Mouse (Mus musculus) liver, embryonic 16.5 days (tissue): ENCODE results near the gene Grk6. TPM values are rescaled to one million over a fixed set of nuclear protein-coding genes. Genes with fewer than 3 reads are reported as not detected.

Source experiments
- ATAC-seq: fragments of 200-750 bp; cut with Nextera tagmentation; 2 replicates; pipeline ENCODE4 v1.8.0; 2017; ENCODE audit warnings: low read depth, mild to moderate bottlenecking, moderate number of reproducible peaks, moderate library complexity
- H3K27ac ChIP-seq: fragments of 300-500 bp; sonication (generic); 2 replicates; pipeline ENCODE4 v1.5.1; 2014; ENCODE audit warnings: mild to moderate bottlenecking, low read length
- H3K27me3 ChIP-seq: fragments of 300-500 bp; sonication (generic); 2 replicates; pipeline ENCODE4 v1.6.1; 2014; ENCODE audit warnings: low read depth, low read length, mixed read lengths; ENCODE audit not compliant: control insufficient read depth, insufficient read depth
- H3K36me3 ChIP-seq: fragments of 300-500 bp; sonication (generic); 2 replicates; pipeline ENCODE4 v1.6.1; 2014; ENCODE audit warnings: mild to moderate bottlenecking; ENCODE audit not compliant: control insufficient read depth, insufficient read depth
- H3K4me1 ChIP-seq: fragments of 300-500 bp; sonication (generic); 2 replicates; pipeline ENCODE4 v1.6.1; 2014; ENCODE audit warnings: low read depth, low read length, mixed read lengths; ENCODE audit not compliant: control insufficient read depth
- H3K4me2 ChIP-seq: fragments of 300-500 bp; sonication (generic); 2 replicates; pipeline ENCODE4 v1.6.1; 2014; ENCODE audit warnings: low read depth, low read length, mixed read lengths
- H3K4me3 ChIP-seq: fragments of 300-500 bp; sonication (generic); 2 replicates; pipeline ENCODE4 v1.5.1; 2014; ENCODE audit warnings: low read depth, mild to moderate bottlenecking, low read length
- H3K9ac ChIP-seq: fragments of 300-500 bp; sonication (generic); 2 replicates; pipeline ENCODE4 v1.6.1; 2014; ENCODE audit warnings: low read depth, low read length
- H3K9me3 ChIP-seq: fragments of 300-500 bp; sonication (generic); replicated peaks from 2 replicates; pipeline ENCODE4 v1.6.1; 2016; ENCODE audit warnings: low read length; ENCODE audit not compliant: control insufficient read depth
- WGBS: fragments of 180-500 bp; shearing (Covaris S2); extraction: QIAGEN DNeasy Blood & Tissue Kit; methylation state at CpG from one replicate; pipeline ENCODE4 v1.1.7; 2014; ENCODE audit not compliant: insufficient replicate concordance; 5-methylcytosine and 5-hydroxymethylcytosine counted together
- polyA plus RNA-seq: library from polyadenylated mRNA; unstranded; fragments of >200 nt; fragmentation: Nextera tagmentation; extraction: Ambion mirVana; gene quantifications from 2 replicates; pipeline ENCODE4 v1.2.1, GENCODE M21; 2015

The Grk6 gene
- polyA plus RNA-seq, 1 experiment from 2014 or later: 12.1 TPM

GRCm38 (mm10) chr13:55443799-55444285, 1.0 kb upstream of the Grk6 start:
- peak overlapping the region; percentile 84 for H3K4me3 ChIP-seq
- H3K9ac ChIP-seq: peak overlapping the region; percentile 66; the same call in 1 of the 2 replicates
- peak overlapping the region; percentile 97; the same call in 1 of the 2 replicates for H3K27ac ChIP-seq
- 31% methylated on average over 9 of the region's 9 CpGs for WGBS
- ATAC-seq: no peak
- H3K9me3 ChIP-seq: no peaks in the 10 kb centered on the region
- peak overlapping the region; percentile 89 for H3K4me2 ChIP-seq
- H3K4me1 ChIP-seq: peaks cover 41% of the 10 kb centered on the region
- H3K36me3 ChIP-seq: no peaks in the 10 kb centered on the region
- H3K27me3 ChIP-seq: no peaks in the 10 kb centered on the region

DNA sequence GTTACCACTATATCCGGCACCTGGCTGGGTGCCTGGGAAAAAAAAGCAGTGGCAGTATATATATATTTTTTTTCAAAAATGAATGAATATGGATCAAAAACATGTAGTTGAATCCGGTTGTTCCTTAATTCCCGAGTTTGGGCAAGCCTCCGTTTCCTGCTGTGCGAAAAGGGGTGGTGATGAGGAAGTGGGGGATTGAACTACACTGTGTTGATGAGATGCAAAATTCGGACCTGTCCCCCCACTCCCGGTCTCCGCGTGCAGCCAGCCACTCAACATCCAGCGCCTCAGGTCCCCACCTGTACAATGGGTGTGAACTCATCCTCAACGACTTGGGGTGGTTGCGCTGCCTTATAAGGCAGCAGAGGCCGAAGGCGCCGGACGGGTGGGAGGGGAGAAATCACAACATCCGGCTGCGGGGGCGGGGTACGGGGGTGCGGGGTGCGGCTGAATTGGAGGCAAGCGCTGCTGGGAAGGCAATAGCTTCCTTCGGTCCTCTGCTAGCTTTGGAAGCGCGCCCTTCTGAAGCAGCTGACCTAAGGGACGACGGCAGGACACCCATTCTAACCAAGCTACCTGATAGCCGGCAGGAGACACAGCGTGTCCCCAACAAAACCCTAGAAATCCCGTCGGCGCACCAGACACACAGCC, 461 bp upstream of the Grk6 start:
- peak; percentile 38 for ATAC-seq
- no peaks in the 10 kb centered on the region for H3K9me3 ChIP-seq
- peak overlapping the region; percentile 84 for H3K4me3 ChIP-seq
- H3K27me3 ChIP-seq: no peaks in the 10 kb centered on the region
- H3K9ac ChIP-seq: peak overlapping the region; percentile 66
- peak overlapping the region; percentile 97 for H3K27ac ChIP-seq
- no peaks in the 10 kb centered on the region for H3K36me3 ChIP-seq
- H3K4me1 ChIP-seq: peaks cover 46% of the 10 kb centered on the region
- under 1% methylated on average over 33 of the region's 33 CpGs for WGBS
- H3K4me2 ChIP-seq: peak overlapping the region; percentile 89

DNA sequence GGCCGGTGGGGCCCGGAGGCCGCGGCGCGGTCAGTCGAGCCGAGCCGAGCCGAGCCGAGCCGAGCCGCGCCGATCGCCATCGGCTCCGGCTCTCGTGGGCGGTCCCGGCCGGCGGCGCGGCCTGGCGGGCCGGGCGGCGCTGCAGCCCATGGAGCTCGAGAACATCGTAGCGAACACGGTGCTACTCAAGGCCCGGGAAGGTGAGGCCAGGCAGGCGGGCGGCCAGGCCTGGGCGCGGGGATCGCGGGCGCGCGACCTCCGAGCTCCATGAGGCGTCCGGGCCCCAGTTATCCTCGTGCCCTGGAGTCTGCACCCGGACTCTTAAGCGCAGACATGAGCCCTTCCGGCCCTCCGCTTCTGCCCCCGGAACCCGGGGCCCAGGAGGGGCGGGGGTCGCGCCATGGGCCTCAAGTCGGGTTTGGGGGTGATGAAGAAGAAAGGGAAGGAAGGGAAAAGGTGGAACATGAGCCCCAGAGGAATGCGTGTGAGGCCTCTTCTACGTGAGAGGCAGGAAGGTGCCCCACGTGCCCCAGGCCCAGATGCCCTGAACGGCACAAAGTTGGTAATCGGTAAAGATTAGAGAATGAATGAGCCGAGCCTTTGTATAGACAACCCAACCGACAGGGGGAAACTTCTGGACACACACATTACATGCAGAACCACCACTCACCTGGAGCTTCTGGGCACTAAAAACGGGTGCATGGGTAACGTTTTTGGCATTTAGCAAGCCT, 654 bp downstream of the Grk6 start:
- H3K4me2 ChIP-seq: peak overlapping the region; percentile 89
- no peaks in the 10 kb centered on the region for H3K27me3 ChIP-seq
- H3K36me3 ChIP-seq: peaks cover 5% of the 10 kb centered on the region; the same call in 1 of the 2 replicates
- no peaks in the 10 kb centered on the region for H3K9me3 ChIP-seq
- peak overlapping the region; percentile 84 for H3K4me3 ChIP-seq
- H3K9ac ChIP-seq: peak overlapping the region; percentile 94
- H3K4me1 ChIP-seq: peaks cover 53% of the 10 kb centered on the region
- under 1% methylated on average over 64 of the region's 66 CpGs for WGBS
- ATAC-seq: no peak
- peak overlapping the region; percentile 97 for H3K27ac ChIP-seq

DNA sequence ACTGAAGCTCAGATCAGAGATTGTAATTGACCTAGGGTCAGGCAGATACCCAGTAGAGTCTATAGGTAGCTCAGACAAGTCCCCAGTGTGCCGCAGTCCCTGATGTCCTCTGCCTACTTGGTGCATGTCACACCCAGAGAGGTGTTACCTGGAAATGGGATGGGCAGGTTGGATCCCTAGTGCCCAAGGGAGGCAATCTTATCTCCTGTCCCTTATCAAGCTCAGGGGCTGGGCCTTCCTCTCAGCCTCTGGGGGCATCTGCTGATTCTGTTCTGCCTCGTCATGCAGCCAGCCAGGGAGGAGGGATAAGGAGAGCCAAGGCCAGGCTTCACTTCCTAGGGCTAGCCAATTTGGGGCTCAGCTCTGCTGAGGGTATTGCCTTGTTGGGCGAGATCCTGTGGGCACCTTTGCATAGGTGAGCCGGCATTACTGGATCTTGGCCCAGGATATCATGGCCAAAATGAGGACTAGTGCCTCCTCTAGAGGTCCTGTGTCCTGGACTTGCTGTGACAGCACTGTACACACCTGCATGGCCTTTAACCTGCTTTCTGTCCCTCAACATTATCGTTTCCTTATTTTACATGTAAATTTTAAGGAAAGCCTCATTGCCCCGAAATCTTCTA, 1.7 kb downstream of the Grk6 start:
- WGBS: 48% methylated on average over 6 of the region's 6 CpGs
- Histone ChIP-seq H3K4me1 (peaks cover 53% of the 10 kb centered on the region), H3K27me3 (no peaks in the 10 kb centered on the region), H3K9ac (peak overlapping the region; percentile 94), H3K9me3 (no peaks in the 10 kb centered on the region), H3K27ac (peak overlapping the region; percentile 97), H3K36me3 (peaks cover 15% of the 10 kb centered on the region), H3K4me2 (peak overlapping the region; percentile 89), H3K4me3 (peak overlapping the region; percentile 84)
- ATAC-seq: peak; percentile 37

- Histone ChIP-seq H3K9ac (peak overlapping the region; percentile 94), H3K4me2 (peak overlapping the region; percentile 89), H3K27ac (peak overlapping the region; percentile 97), H3K9me3 (no peaks in the 10 kb centered on the region), H3K4me1 (peaks cover 53% of the 10 kb centered on the region), H3K36me3 (peaks cover 25% of the 10 kb centered on the region), H3K4me3 (peak overlapping the region; percentile 84), H3K27me3 (no peaks in the 10 kb centered on the region)
- ATAC-seq: no peak
- WGBS: 17% methylated on average over 3 of the region's 3 CpGs
These were observed 2.7 kb downstream of the Grk6 start for GRCm38 (mm10) chr13:55447543-55447943.

DNA sequence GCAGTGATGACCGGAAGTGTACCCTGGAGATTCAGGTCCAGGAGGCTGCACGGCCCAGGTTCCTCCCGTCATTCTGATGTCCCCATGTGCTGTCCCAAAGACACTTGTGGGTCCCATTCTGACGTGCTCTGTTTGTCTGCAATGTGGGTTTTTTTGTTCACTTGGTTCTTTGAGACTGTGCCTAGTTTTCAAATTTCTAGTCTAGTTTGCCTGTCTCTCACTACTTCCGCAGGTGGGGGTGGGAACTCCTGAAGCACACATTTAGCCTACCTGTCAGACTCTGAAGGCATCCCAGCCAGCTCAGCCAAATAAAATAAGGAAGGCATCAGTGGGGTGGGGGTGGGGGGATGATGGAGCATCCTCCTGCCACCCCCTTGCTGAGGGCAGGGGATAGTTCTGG, 3.3 kb downstream of the Grk6 start:
- 0 out of 2 replicates have a peak overlapping the region, but pooled peaks have one; percentile 0 for H3K4me2 ChIP-seq
- no peaks in the 10 kb centered on the region for H3K9me3 ChIP-seq
- no peaks in the 10 kb centered on the region for H3K27me3 ChIP-seq
- H3K36me3 ChIP-seq: peaks cover 31% of the 10 kb centered on the region
- no peak overlapping the region for H3K4me3 ChIP-seq
- no peak overlapping the region for H3K27ac ChIP-seq
- ATAC-seq: no peak
- no peak overlapping the region for H3K9ac ChIP-seq
- H3K4me1 ChIP-seq: peaks cover 53% of the 10 kb centered on the region
- 80% methylated on average over 5 of the region's 5 CpGs for WGBS

- WGBS: 80% methylated on average over 9 of the region's 9 CpGs
- Histone ChIP-seq H3K36me3 (peaks cover 38% of the 10 kb centered on the region), H3K27ac (peak overlapping the region; percentile 35; the same call in 1 of the 2 replicates), H3K27me3 (no peaks in the 10 kb centered on the region), H3K4me2 (peak overlapping the region; percentile 15; the same call in 1 of the 2 replicates), H3K4me1 (peaks cover 45% of the 10 kb centered on the region), H3K4me3 (no peak overlapping the region), H3K9ac (no peak overlapping the region), H3K9me3 (no peaks in the 10 kb centered on the region)
- no peak for ATAC-seq
These were observed 4.3 kb downstream of the Grk6 start for GRCm38 (mm10) chr13:55449205-55449604.

DNA sequence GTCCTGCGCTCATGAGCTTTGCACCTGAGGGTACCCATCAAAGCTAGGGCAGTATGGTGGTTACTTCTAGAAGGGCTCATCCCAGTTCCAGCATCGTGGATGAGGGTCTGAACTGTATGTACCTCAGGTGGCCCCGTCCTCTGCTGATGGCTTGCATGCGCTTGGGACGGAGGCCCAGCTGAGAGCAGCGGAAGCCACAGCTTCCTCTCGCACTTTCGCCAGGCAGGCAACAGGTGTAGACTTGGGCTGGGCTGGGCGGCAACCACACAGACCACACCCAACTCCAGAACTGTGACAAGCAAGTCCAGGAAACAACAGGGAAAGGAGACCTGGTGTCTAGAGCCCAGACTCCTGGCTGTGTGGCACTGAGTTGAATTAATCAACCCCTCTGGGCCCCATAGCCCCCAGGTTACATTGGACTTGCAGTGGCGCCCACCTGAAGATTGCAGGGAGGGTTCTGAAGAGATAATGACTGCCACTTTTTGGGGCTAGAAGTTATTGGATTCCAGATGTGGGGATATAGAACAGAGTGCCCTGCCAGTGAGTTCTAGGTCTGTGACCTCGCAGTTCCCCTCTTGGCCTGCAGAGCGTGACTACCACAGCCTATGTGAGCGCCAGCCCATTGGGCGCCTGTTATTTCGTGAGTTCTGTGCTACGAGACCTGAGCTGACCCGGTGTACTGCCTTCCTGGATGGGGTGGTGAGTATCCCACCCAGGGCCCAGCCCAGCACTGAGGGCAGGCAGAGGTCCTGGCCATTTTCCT, 5.0 kb downstream of the Grk6 start:
- no peaks in the 10 kb centered on the region for H3K27me3 ChIP-seq
- peaks cover 42% of the 10 kb centered on the region for H3K4me1 ChIP-seq
- no peak for ATAC-seq
- H3K27ac ChIP-seq: peak overlapping the region; percentile 37
- whole genome bisulfite sequencing: 65% methylated on average over 17 of the region's 17 CpGs
- peak overlapping the region; percentile 15 for H3K4me2 ChIP-seq
- no peaks in the 10 kb centered on the region for H3K9me3 ChIP-seq
- peaks cover 43% of the 10 kb centered on the region for H3K36me3 ChIP-seq
- H3K9ac ChIP-seq: no peak overlapping the region
- H3K4me3 ChIP-seq: no peak overlapping the region
